Mouse (Mus musculus) MEL (cell line): ENCODE measurements around the gene Kcnk2.

Source experiments
- CTCF ChIP-seq, 3 experiments: IDR thresholded peaks in 2 of 3; conservative IDR thresholded peaks in 1 of 3; 2 replicates each; pipeline ENCODE4 v1.5.1; 2011 to 2012; ENCODE audit warnings: low read length in 3 of 3, low read depth in 2 of 3, mild to moderate bottlenecking in 2 of 3, improper control_type of control experiment in 1 of 3, inconsistent platforms in 1 of 3, mixed read lengths in 1 of 3, moderate library complexity in 1 of 3; ENCODE audit not compliant: control insufficient read depth in 1 of 3, insufficient read depth in 1 of 3, poor library complexity in 1 of 3, severe bottlenecking in 1 of 3
- EP300 ChIP-seq, 2 experiments: IDR thresholded peaks; 2 replicates each; pipeline ENCODE4 v1.6.1; 2011; ENCODE audit warnings: improper control_type of control experiment in 2 of 2, low read length in 2 of 2, low read depth in 1 of 2, mild to moderate bottlenecking in 1 of 2
- MAFK ChIP-seq: IDR thresholded peaks from 2 replicates; pipeline ENCODE4 v1.6.1; 2011; ENCODE audit warnings: low read depth, mild to moderate bottlenecking, low read length, improper control_type of control experiment, borderline replicate concordance
- MAX ChIP-seq: IDR thresholded peaks from 2 replicates; pipeline ENCODE4 v1.6.1; 2011; ENCODE audit warnings: low read length, improper control_type of control experiment
- MEF2A ChIP-seq: IDR thresholded peaks from 2 replicates; pipeline ENCODE4 v1.6.1; 2014; ENCODE audit warnings: low read depth, mild to moderate bottlenecking, inconsistent platforms, low read length, improper control_type of control experiment; ENCODE audit not compliant: poor library complexity, insufficient replicate concordance, severe bottlenecking; ENCODE audit errors: extremely low read depth
- MXI1 ChIP-seq: IDR thresholded peaks from 2 replicates; pipeline ENCODE4 v1.6.1; 2011; ENCODE audit warnings: mild to moderate bottlenecking, low read depth, low read length, improper control_type of control experiment
- MYB ChIP-seq: IDR thresholded peaks from 2 replicates; pipeline ENCODE4 v1.6.1; 2011; ENCODE audit warnings: mild to moderate bottlenecking, low read depth, low read length, improper control_type of control experiment
- POLR2A ChIP-seq, 2 experiments: IDR thresholded peaks; 2 replicates each; pipeline ENCODE4 v1.6.1; 2011 to 2012; ENCODE audit warnings: low read length in 2 of 2, mild to moderate bottlenecking in 2 of 2, control low read depth in 1 of 2, improper control_type of control experiment in 1 of 2, low read depth in 1 of 2, moderate library complexity in 1 of 2; ENCODE audit not compliant: control insufficient read depth in 1 of 2, insufficient read depth in 1 of 2, poor library complexity in 1 of 2
- SMC3 ChIP-seq: IDR thresholded peaks from 2 replicates; pipeline ENCODE4 v1.6.1; 2011; ENCODE audit warnings: low read depth, low read length, improper control_type of control experiment
- TCF12 ChIP-seq: IDR thresholded peaks from 2 replicates; pipeline ENCODE4 v1.6.1; 2014; ENCODE audit warnings: low read depth, mild to moderate bottlenecking, inconsistent platforms, low read length, improper control_type of control experiment, moderate library complexity
- USF1 ChIP-seq: IDR thresholded peaks from 2 replicates; pipeline ENCODE4 v1.6.1; 2014; ENCODE audit warnings: low read depth, mild to moderate bottlenecking, inconsistent platforms, low read length, improper control_type of control experiment, moderate library complexity

DNA sequence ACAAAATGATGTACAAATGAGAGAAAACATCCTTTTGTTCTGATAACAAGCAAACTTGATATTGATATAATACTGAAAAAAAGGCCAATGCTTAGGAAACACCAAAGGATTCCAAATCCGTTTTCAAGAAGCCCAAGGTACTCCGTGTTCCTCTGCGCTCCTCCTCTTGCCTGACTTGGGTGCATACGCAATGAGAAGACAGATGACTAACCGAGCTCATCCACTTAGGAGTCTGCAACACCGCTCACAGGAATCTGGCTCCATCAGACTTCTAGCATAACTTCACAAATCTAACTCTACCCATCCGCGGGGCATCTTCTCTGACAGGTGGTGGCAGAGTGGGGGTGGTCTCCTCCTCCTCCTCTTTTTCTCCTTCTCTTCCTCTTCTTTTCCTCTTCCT is 113.1 kb downstream of the Kcnk2 start:
- no peak for TF ChIP-seq POLR2A (IDR thresholded peaks at IDR 0.05; ENCODE audit: control insufficient read depth in 1 of 2, insufficient read depth in 1 of 2, low read depth in 1 of 2, low read length in 2 of 2, poor library complexity in 1 of 2)
- no peak for TF ChIP-seq CTCF (IDR thresholded peaks at IDR 0.05 in 2 of 3, conservative IDR thresholded peaks at IDR 0.05 in 1 of 3; ENCODE audit: control insufficient read depth in 1 of 3, insufficient read depth in 1 of 3, low read depth in 2 of 3, low read length in 3 of 3, poor library complexity in 1 of 3, severe bottlenecking in 1 of 3)
- TF ChIP-seq MAFK: no peak
- no peak for TF ChIP-seq USF1
- no peak for TF ChIP-seq MAX
- no peak for TF ChIP-seq TCF12
- TF ChIP-seq EP300 (IDR thresholded peaks at IDR 0.05; ENCODE audit: low read depth in 1 of 2, low read length in 2 of 2): no peak
- no peak for TF ChIP-seq MEF2A
- no peak for TF ChIP-seq SMC3
- TF ChIP-seq MXI1: no peak
- no peak for TF ChIP-seq MYB
